Mouse (Mus musculus): ENCODE data around the gene Gal3st3.
"Not testable (repeated sequence)": the region's sequence is repeated elsewhere in the genome, so short reads cannot be mapped to it uniquely, and the experiment has no call there.

Gene Gal3st3

GRCm38 (mm10) chr19:5309025-5309424 lies 10.9 kb downstream of the Gal3st3 start:
- DNase-seq: no peak

GRCm38 (mm10) chr19:5313189-5313588 lies 15.1 kb downstream of the Gal3st3 start:
- DNase-seq: no peak

- no peak for DNase-seq
Observed at GRCm38 (mm10) chr19:5323801-5324200, 25.7 kb downstream of the Gal3st3 start.

GRCm38 (mm10) chr19:5327970-5328369 lies 29.8 kb downstream of the Gal3st3 start:
- no peak for DNase-seq

GRCm38 (mm10) chr19:5334741-5335140 lies 36.6 kb downstream of the Gal3st3 start:
- DNase-seq: no peak

GRCm38 (mm10) chr19:5335441-5335840 lies 37.3 kb downstream of the Gal3st3 start, which contains the start of gene Catsper1:
Gene Catsper1, plus strand, starts transcription at chr19:5335741.
- DNase-seq: no peak

GRCm38 (mm10) chr19:5337975-5338374 lies 39.8 kb downstream of the Gal3st3 start:
- DNase-seq: peak; percentile 81 to 85

- DNase-seq: no peak
Observed at GRCm38 (mm10) chr19:5341360-5341759, 43.2 kb downstream of the Gal3st3 start.

GRCm38 (mm10) chr19:5345297-5346131 lies 47.4 kb downstream of the Gal3st3 start:
- DNase-seq: no peak

- DNase-seq: no peak
Observed at GRCm38 (mm10) chr19:5348064-5348463, 49.9 kb downstream of the Gal3st3 start.

- peak; percentile 64 to 71 for DNase-seq
Observed at GRCm38 (mm10) chr19:5348526-5349501, 50.7 kb downstream of the Gal3st3 start.

- DNase-seq: not testable (repeated sequence)
Observed at GRCm38 (mm10) chr19:5349502-5349873, 51.4 kb downstream of the Gal3st3 start, which contains the start of gene Cst6. Gene Cst6, minus strand, starts transcription at chr19:5349574.

- no peak for DNase-seq
Observed at GRCm38 (mm10) chr19:5353609-5354008, 55.5 kb downstream of the Gal3st3 start.

- no peak for DNase-seq
Observed at GRCm38 (mm10) chr19:5356080-5356479, 57.9 kb downstream of the Gal3st3 start.
